Comparison of ENCODE assay signal across 16 mouse cellular contexts in genomic region chr17:8923727-8924126, GRCm38 (mm10).
"Had no signal": no experiment of that assay in that cellular context is flagged by ENCODE, and none has a peak within 500 bp of the region (broad histone marks: within the 10 kb centered on the region; RNA-seq: fewer than 3 reads in every experiment).

No protein-coding gene starts in this region.

- H3K4me3 ChIP-seq: limb, embryonic 15.5 days; liver, embryonic 12.5 days; midbrain, embryonic 10.5 days; myocyte; neural tube, embryonic 15.5 days; stomach, embryonic 15.5 days had no signal

- DNase-seq: kidney, adult 8-10 months; kidney, postnatal 25 days; layer of hippocampus, adult 9-11 months; lung, postnatal 10 days; right cerebral cortex, postnatal 4 days; spleen, adult 18-20 months had no signal

- H3K4me2 ChIP-seq: limb, embryonic 15.5 days; liver, embryonic 12.5 days; lung, embryonic 14.5 days; neural tube, embryonic 15.5 days; stomach, embryonic 15.5 days had no signal

- H3K27me3 ChIP-seq: limb, embryonic 15.5 days; neural tube, embryonic 15.5 days; stomach, embryonic 15.5 days had no signal

- H3K9me3 ChIP-seq: limb, embryonic 15.5 days; liver, embryonic 12.5 days; midbrain, embryonic 10.5 days; neural tube, embryonic 15.5 days; stomach, embryonic 15.5 days had no signal

- H3K9ac ChIP-seq: limb, embryonic 15.5 days; liver, embryonic 12.5 days; lung, embryonic 14.5 days; neural tube, embryonic 15.5 days; stomach, embryonic 15.5 days had no signal

- H3K36me3 ChIP-seq: limb, embryonic 15.5 days; liver, embryonic 12.5 days; midbrain, embryonic 10.5 days; neural tube, embryonic 15.5 days; stomach, embryonic 15.5 days had no signal

- ATAC-seq: hindbrain, embryonic 16.5 days; inflammation-experienced regulatory T-cells, adult 6 months; intestine, postnatal 0 days; liver, embryonic 12.5 days had no signal

- H3K4me1 ChIP-seq: liver, embryonic 12.5 days; stomach, embryonic 15.5 days had no signal

- H3K27ac ChIP-seq: limb, embryonic 15.5 days; liver, embryonic 12.5 days; midbrain, embryonic 10.5 days; neural tube, embryonic 15.5 days; stomach, embryonic 15.5 days had no signal
